Mouse (Mus musculus) heart, postnatal 14 days (tissue): Measurements from ENCODE around the gene Ythdf1. TPM values are rescaled to one million over a fixed set of nuclear protein-coding genes. Genes with fewer than 3 reads are reported as not detected.

Experiments
- DNase-seq, 2 experiments: peaks; one replicate each; pipeline ENCODE4 v3.0.0; 2021 to 2022
- intact Hi-C: fragments of 180-260 bp; cut with DNase I; formaldehyde crosslinking; loops from one replicate; pipeline ENCODE4 v1.15.1; 2025
- microRNA-seq, 2 experiments: library from miRNA; unstranded; fragments of <30 nt; microRNA quantifications; one replicate each; pipeline ENCODE4 v1.2.0; 2021 to 2022
- total RNA-seq, 2 experiments: library from RNA; stranded (reverse); gene quantifications; 2 replicates each; pipeline ENCODE4 v1.2.3; 2021

The Ythdf1 gene
- total RNA-seq, 2 experiments from 2014 or later, result 43.1 to 43.9 TPM

GRCm38 (mm10) chr2:180890422-180891074 lies 30.2 kb downstream of the Ythdf1 start:
- no peak for DNase-seq
- intact Hi-C loops, result no loop called here

- no peak for DNase-seq
- intact Hi-C loops, result no loop called here
These were observed 30.8 kb downstream of the Ythdf1 start for GRCm38 (mm10) chr2:180889921-180890280.

- intact Hi-C loops, result no loop called here
- DNase-seq, result no peak
These were observed 31.4 kb downstream of the Ythdf1 start for GRCm38 (mm10) chr2:180889271-180889920.

GRCm38 (mm10) chr2:180885270-180885669 lies 35.5 kb downstream of the Ythdf1 start:
- intact Hi-C loops, result no loop called here

GRCm38 (mm10) chr2:180881281-180881680 lies 39.5 kb downstream of the Ythdf1 start:
- intact Hi-C loops, result no loop called here
- no peak for DNase-seq

More at GRCm38 (mm10) chr2:180885270-180885669, 35.5 kb downstream of the Ythdf1 start:
- DNase-seq, result no peak

- intact Hi-C loops, result no loop called here
- no peak for DNase-seq
These were observed 41.2 kb downstream of the Ythdf1 start for GRCm38 (mm10) chr2:180879365-180880067.

- DNase-seq, result no peak
- intact Hi-C loops, result no loop called here
These were observed 50.7 kb downstream of the Ythdf1 start for GRCm38 (mm10) chr2:180870006-180870405.

GRCm38 (mm10) chr2:180861561-180861960 lies 59.2 kb downstream of the Ythdf1 start:
- no peak for DNase-seq
- intact Hi-C loops, result no loop called here

- intact Hi-C loops, result no loop called here
- no peak for DNase-seq
These were observed 63.6 kb downstream of the Ythdf1 start for GRCm38 (mm10) chr2:180857121-180857520.

GRCm38 (mm10) chr2:180855005-180855544 lies 65.7 kb downstream of the Ythdf1 start:
- intact Hi-C loops, result no loop called here
- DNase-seq, result no peak

Small RNA genes within 50 kb of the gene (microRNA-seq; reads per million reads assigned to microRNA genes)
- gene Mir124a-3, result 0 to 2.2 reads per million in 2 experiments

Other genes with a start within 250 kb of the Ythdf1 start
- 10 to 100 TPM; 39.0 to 39.7 TPM for gene Dido1, start 210.9 kb downstream of the Ythdf1 start, total RNA-seq
- gene Gid8, start 210.8 kb downstream of the Ythdf1 start, total RNA-seq, result 10 to 100 TPM; 64.7 to 69.6 TPM
- gene Slc17a9, start 195.7 kb downstream of the Ythdf1 start, total RNA-seq, result under 1 TPM; 0.34 to 0.57 TPM
- gene Bhlhe23, start 144.0 kb downstream of the Ythdf1 start, total RNA-seq, result not detected
- not detected for gene Birc7, start 8.1 kb upstream of the Ythdf1 start, total RNA-seq
- gene Nkain4, start 33.8 kb upstream of the Ythdf1 start, total RNA-seq, result 10 to 100 TPM; 15.3 to 15.7 TPM
- 10 to 100 TPM; 41.0 to 41.8 TPM for gene Arfgap1, start 46.3 kb upstream of the Ythdf1 start, total RNA-seq
- gene Col20a1, start 65.6 kb upstream of the Ythdf1 start, total RNA-seq, result 1 to 10 TPM in 1 of 2 experiments, under 1 TPM in 1; 0.56 to 1.0 TPM
- under 1 TPM in 1 of 2 experiments, not detected in 1; 0.17 TPM for gene Chrna4, start 122.6 kb upstream of the Ythdf1 start, total RNA-seq
- under 1 TPM in 1 of 2 experiments, not detected in 1; 0.22 TPM for gene Kcnq2, start 214.4 kb upstream of the Ythdf1 start, total RNA-seq
- 1,000 to 10,000 TPM in 1 of 2 experiments, 100 to 1,000 TPM in 1; 981 to 1,021 TPM for gene Eef1a2, start 236.1 kb upstream of the Ythdf1 start, total RNA-seq